Mouse (Mus musculus) liver, adult 2 months (tissue): ENCODE data around the gene Larp1.

Experiments
- CTCF ChIP-seq: fragments of 200-500 bp; IDR thresholded peaks from 2 replicates; pipeline ENCODE4 v1.5.1; 2011; ENCODE audit warnings: low read depth, low read length, control low read depth
- POLR2A ChIP-seq: fragments of 200-500 bp; IDR thresholded peaks from 2 replicates; pipeline ENCODE4 v1.6.1; 2011; ENCODE audit warnings: low read length, control low read depth; ENCODE audit not compliant: insufficient read depth; ENCODE audit errors: extremely low read depth

DNA sequence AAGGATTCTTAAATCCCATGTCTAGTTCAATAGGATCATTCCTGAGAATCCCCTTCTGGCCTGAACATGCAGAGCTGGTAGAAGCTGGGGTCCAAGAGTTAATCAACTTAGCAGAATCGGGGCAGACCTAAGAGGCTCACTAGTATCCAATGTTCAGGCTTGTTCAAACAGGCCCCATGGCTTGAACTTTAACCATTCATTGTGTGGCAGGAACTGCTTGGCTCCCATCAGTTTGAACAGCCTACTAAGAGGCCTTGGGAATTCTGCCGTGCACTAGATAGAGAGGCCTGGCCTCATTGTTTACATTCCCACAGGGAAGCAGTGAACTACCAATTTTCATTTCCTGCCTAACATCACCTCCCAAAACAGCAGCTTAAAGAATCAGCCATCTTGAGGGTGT, 12.8 kb downstream of the Larp1 start:
- TF ChIP-seq CTCF (no peak), POLR2A (no peak)
